Mouse (Mus musculus) myocyte (in vitro differentiated cells): ENCODE results near the gene Dnah3. TPM values are rescaled to one million over a fixed set of nuclear protein-coding genes. Genes with fewer than 3 reads are reported as not detected.

Experiments used
- H3K27me3 ChIP-seq: one replicate; pipeline ENCODE4 v1.6.1; 2011; ENCODE audit not compliant: control insufficient read depth, insufficient read depth, insufficient read length
- H3K36me3 ChIP-seq: one replicate; pipeline ENCODE4 v1.6.1; 2011; ENCODE audit not compliant: control insufficient read depth, insufficient read depth
- H3K4me2 ChIP-seq: one replicate; pipeline ENCODE4 v1.6.1; 2011; ENCODE audit warnings: low read depth, control low read depth
- H3K4me3 ChIP-seq: one replicate; pipeline ENCODE4 v1.5.1; 2011; ENCODE audit warnings: mild to moderate bottlenecking, control low read depth, moderate library complexity
- H3K79me2 ChIP-seq: one replicate; pipeline ENCODE4 v1.6.1; 2011; ENCODE audit not compliant: control insufficient read depth, insufficient read depth
- H3ac ChIP-seq: one replicate; pipeline ENCODE4 v1.6.1; 2011; ENCODE audit not compliant: control insufficient read depth, insufficient read length
- CEBPB ChIP-seq: IDR thresholded peaks from 2 replicates; pipeline ENCODE4 v1.6.1; 2011; ENCODE audit warnings: mild to moderate bottlenecking, moderate library complexity; ENCODE audit not compliant: poor library complexity, insufficient read depth, severe bottlenecking
- E2F4 ChIP-seq: IDR thresholded peaks from one replicate; pipeline ENCODE4 v1.6.1; 2011; ENCODE audit warnings: mild to moderate bottlenecking, control low read depth, moderate library complexity; ENCODE audit not compliant: insufficient read depth
- MAX ChIP-seq: IDR thresholded peaks from one replicate; pipeline ENCODE4 v1.6.1; 2011; ENCODE audit warnings: low read depth, mild to moderate bottlenecking, control low read depth
- MYOD1 ChIP-seq, 3 experiments: IDR thresholded peaks; one replicate each; pipeline ENCODE4 v1.6.1; 2011; ENCODE audit warnings: control low read depth in 2 of 3, low read depth in 2 of 3, mild to moderate bottlenecking in 2 of 3, moderate library complexity in 1 of 3; ENCODE audit not compliant: insufficient read length in 2 of 3, control insufficient read depth in 1 of 3
- MYOG ChIP-seq, 3 experiments: IDR thresholded peaks; one replicate each; pipeline ENCODE4 v1.6.1; 2011; ENCODE audit warnings: control low read depth in 2 of 3, low read depth in 2 of 3, mild to moderate bottlenecking in 2 of 3; ENCODE audit not compliant: insufficient read length in 2 of 3, control insufficient read depth in 1 of 3, insufficient read depth in 1 of 3
- POLR2A ChIP-seq: IDR thresholded peaks from one replicate; pipeline ENCODE4 v1.6.1; 2011; ENCODE audit warnings: low read depth, mild to moderate bottlenecking, control low read depth, moderate library complexity; ENCODE audit not compliant: insufficient read length
- POLR2AphosphoS2 ChIP-seq: IDR thresholded peaks from one replicate; pipeline ENCODE4 v1.6.1; 2011; ENCODE audit warnings: low read depth, control low read depth; ENCODE audit not compliant: insufficient read length
- REST ChIP-seq: IDR thresholded peaks from one replicate; pipeline ENCODE4 v1.6.1; 2011; ENCODE audit warnings: mild to moderate bottlenecking, control low read depth, moderate library complexity; ENCODE audit not compliant: insufficient read depth, insufficient read length
- SRF ChIP-seq: IDR thresholded peaks from one replicate; pipeline ENCODE4 v1.6.1; 2011; ENCODE audit warnings: low read depth; ENCODE audit not compliant: control insufficient read depth, insufficient read length
- TCF12 ChIP-seq: IDR thresholded peaks from one replicate; pipeline ENCODE4 v1.6.1; 2011; ENCODE audit warnings: mild to moderate bottlenecking, control low read depth; ENCODE audit not compliant: poor library complexity, insufficient read depth, severe bottlenecking
- TCF3 ChIP-seq: IDR thresholded peaks from one replicate; pipeline ENCODE4 v1.6.1; 2011; ENCODE audit warnings: low read depth, control low read depth; ENCODE audit not compliant: insufficient read length
- USF1 ChIP-seq: IDR thresholded peaks from one replicate; pipeline ENCODE4 v1.6.1; 2011; ENCODE audit warnings: low read depth, mild to moderate bottlenecking, control low read depth, moderate library complexity
- polyA plus RNA-seq: library from polyadenylated mRNA; unstranded; fragments of >200 nt; fragmentation: generic; extraction: Trizol; gene quantifications from one replicate; pipeline ENCODE4 v1.2.1, GENCODE M21; 2012; ENCODE audit warnings: missing spikeins

Dnah3 gene
- polyA plus RNA-seq, 1 experiment: 0.01 TPM

DNA sequence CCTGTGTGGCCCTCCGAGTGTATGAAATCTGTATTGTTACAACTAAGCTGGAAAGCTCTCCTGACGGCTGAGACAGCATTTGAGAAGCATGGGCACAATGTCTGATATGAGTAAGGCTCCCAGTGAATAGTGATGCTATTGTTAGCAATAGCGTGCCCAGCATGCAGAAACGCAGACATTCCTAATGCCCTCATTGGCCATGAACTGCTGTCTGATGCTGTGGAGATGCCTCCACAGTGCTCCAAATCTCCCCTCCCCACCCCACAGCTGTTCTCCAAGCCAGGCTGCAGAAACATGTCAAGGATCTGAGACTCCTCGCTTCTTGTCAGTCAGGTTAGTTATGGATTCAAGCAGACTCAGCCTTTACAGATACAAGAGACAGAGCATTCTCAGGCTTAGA lies 58.7 kb downstream of the Dnah3 start:
- Histone ChIP-seq H3K36me3 (no peaks in the 10 kb centered on the region), H3K4me2 (peak overlapping the region; percentile 30), H3K79me2 (no peaks in the 10 kb centered on the region), H3ac (no peak overlapping the region), H3K27me3 (no peaks in the 10 kb centered on the region), H3K4me3 (no peak overlapping the region)
- peak in 1 of 3 experiments; percentile 49 for TF ChIP-seq MYOD1 (IDR thresholded peaks at IDR 0.05; ENCODE audit: control insufficient read depth in 1 of 3, insufficient read length in 2 of 3, low read depth in 2 of 3)
- no peak for TF ChIP-seq MAX
- TF ChIP-seq POLR2AphosphoS2: no peak

DNA sequence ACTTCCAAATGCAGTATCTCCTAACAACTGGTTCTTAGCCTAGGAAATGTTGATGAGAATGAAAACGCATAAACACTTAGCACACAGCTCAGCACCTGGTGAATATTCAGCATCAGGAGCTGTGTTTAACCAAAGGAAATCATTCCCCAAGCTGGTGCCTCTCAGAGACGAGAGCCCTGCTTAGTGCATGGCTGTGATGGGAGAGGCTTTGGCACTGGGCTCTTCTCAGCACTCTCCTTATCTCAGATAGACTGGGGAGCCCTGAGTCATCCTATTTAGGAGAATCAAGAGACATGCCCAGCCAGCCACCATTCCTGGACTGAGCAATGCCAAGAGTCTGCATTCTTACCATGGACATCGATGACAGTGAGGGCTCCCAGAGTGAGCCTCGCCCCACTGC lies 60.1 kb downstream of the Dnah3 start:
- no peak overlapping the region for H3K4me2 ChIP-seq
- H3ac ChIP-seq: no peak overlapping the region
- H3K27me3 ChIP-seq: no peaks in the 10 kb centered on the region
- TF ChIP-seq MYOD1 (IDR thresholded peaks at IDR 0.05; ENCODE audit: control insufficient read depth in 1 of 3, insufficient read length in 2 of 3, low read depth in 2 of 3) (no peak), CEBPB (no peak)
- H3K79me2 ChIP-seq: no peaks in the 10 kb centered on the region
- no peaks in the 10 kb centered on the region for H3K36me3 ChIP-seq
- no peak overlapping the region for H3K4me3 ChIP-seq

DNA sequence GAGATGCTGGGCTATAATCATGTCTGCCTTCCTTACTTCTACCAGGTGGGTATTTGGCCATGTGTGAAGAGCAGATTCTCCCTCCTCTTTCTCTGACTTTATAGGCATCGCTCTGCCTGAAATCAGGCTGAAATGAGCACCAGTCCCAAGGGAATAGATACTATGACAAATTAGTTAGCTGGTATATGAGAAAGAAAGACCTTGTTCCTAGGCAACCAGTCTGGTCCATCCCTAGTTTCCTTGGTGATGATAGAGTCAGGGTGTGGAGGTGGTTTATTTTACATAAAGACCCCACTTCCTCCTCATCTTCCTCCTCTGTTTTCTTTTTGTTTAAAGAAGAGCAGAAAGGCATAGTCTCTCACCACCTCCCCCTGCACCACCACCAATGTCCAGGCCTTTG lies 60.5 kb downstream of the Dnah3 start:
- Histone ChIP-seq H3K79me2 (no peaks in the 10 kb centered on the region), H3ac (no peak overlapping the region), H3K4me2 (no peak overlapping the region), H3K4me3 (no peak overlapping the region), H3K27me3 (no peaks in the 10 kb centered on the region), H3K36me3 (no peaks in the 10 kb centered on the region)
- TF ChIP-seq POLR2AphosphoS2 (no peak), E2F4 (no peak)

DNA sequence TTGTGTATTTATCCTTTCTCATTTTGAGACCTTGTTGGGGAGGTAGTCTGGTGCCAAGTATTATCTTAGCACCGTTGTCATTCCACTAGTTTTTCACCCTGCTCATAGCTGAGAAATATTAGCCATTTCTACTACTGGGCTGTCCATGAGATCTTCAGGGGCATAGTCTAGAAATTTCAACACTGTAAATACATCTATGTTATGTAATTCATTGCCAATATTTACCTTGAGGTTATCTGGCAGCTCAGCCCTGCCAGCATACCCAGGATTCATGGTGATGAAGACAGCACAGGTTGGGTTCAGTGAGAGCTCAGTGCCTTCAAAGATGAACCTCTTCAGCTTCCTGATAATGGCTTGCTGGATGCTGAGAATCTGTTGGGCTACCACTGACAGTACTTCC lies 66.4 kb downstream of the Dnah3 start:
- no peaks in the 10 kb centered on the region for H3K79me2 ChIP-seq
- H3K36me3 ChIP-seq: no peaks in the 10 kb centered on the region
- H3K4me2 ChIP-seq: no peak overlapping the region
- no peaks in the 10 kb centered on the region for H3K27me3 ChIP-seq
- TF ChIP-seq MYOG (IDR thresholded peaks at IDR 0.05; ENCODE audit: control insufficient read depth in 1 of 3, insufficient read depth in 1 of 3, insufficient read length in 2 of 3, low read depth in 2 of 3) (no peak), CEBPB (no peak), REST (no peak), MYOD1 (IDR thresholded peaks at IDR 0.05; ENCODE audit: control insufficient read depth in 1 of 3, insufficient read length in 2 of 3, low read depth in 2 of 3) (no peak), SRF (no peak), POLR2AphosphoS2 (no peak), E2F4 (no peak), POLR2A (no peak), MAX (no peak), USF1 (no peak), TCF12 (no peak), TCF3 (no peak)
- no peak overlapping the region for H3K4me3 ChIP-seq
- H3ac ChIP-seq: no peak overlapping the region

DNA sequence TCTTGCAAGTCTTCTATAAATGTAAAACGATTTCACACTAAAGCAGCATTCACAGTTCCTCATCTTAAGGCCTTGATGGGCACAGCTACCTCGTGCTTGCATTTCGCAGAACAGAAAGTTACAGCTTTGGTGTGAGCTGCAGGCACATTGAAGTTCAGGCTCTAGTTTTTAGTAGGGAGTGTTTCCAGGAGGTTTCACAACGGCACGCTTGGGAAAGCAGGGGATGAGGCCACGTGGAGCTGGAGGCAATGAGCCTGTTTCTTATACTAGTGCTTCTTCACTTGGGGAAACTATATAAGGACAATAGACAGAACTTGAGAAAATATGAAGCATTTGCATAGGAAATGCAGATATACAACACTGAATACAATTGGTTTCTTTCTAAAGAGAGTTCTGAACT lies 98.0 kb downstream of the Dnah3 start:
- TF ChIP-seq MYOG (IDR thresholded peaks at IDR 0.05; ENCODE audit: control insufficient read depth in 1 of 3, insufficient read depth in 1 of 3, insufficient read length in 2 of 3, low read depth in 2 of 3) (no peak), MAX (no peak), TCF12 (no peak), REST (no peak), SRF (no peak), CEBPB (no peak), POLR2AphosphoS2 (no peak), POLR2A (no peak), TCF3 (no peak), USF1 (no peak), E2F4 (no peak), MYOD1 (IDR thresholded peaks at IDR 0.05; ENCODE audit: control insufficient read depth in 1 of 3, insufficient read length in 2 of 3, low read depth in 2 of 3) (no peak)
- H3K79me2 ChIP-seq: no peaks in the 10 kb centered on the region
- H3ac ChIP-seq: no peak overlapping the region
- no peak overlapping the region for H3K4me3 ChIP-seq
- H3K4me2 ChIP-seq: no peak overlapping the region
- H3K27me3 ChIP-seq: no peaks in the 10 kb centered on the region
- H3K36me3 ChIP-seq: no peaks in the 10 kb centered on the region

DNA sequence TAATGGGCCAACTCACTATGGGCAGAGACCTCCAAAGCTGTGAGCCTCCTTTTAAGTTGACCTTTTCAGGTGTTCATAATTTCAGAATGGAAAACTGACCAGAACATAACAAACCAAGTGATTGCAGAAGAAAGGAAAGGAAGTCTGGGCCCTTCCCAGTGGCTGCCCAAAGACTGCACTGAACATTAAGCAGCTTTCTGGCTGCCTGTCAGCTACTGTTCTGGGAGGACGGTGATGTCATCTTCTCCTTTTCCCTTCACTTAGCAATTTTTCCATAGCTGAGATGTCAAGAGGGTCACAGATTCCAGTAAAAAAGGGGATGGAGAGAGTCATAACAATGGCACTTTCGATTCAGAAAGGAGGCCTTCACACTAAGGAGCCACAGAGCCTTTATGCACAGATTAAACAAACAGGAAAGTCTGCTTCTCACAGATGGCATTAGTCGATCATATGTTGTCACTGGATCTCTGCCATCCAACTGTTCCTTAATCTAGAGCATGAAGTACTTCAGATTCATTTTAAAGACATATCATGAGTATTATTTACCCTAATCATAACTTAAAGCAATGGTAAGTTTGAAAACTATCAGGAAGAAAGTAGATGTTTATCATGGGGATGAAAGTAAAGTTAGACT lies 109.7 kb downstream of the Dnah3 start:
- TF ChIP-seq REST (no peak), USF1 (no peak), MYOD1 (IDR thresholded peaks at IDR 0.05; ENCODE audit: control insufficient read depth in 1 of 3, insufficient read length in 2 of 3, low read depth in 2 of 3) (no peak), POLR2A (no peak), MAX (no peak), POLR2AphosphoS2 (no peak), TCF3 (no peak), CEBPB (no peak), TCF12 (no peak), SRF (no peak), E2F4 (no peak), MYOG (IDR thresholded peaks at IDR 0.05; ENCODE audit: control insufficient read depth in 1 of 3, insufficient read depth in 1 of 3, insufficient read length in 2 of 3, low read depth in 2 of 3) (no peak)
- no peak overlapping the region for H3K4me3 ChIP-seq
- H3K79me2 ChIP-seq: no peaks in the 10 kb centered on the region
- no peaks in the 10 kb centered on the region for H3K36me3 ChIP-seq
- peak overlapping the region; percentile 21 for H3K4me2 ChIP-seq
- no peak overlapping the region for H3ac ChIP-seq
- no peaks in the 10 kb centered on the region for H3K27me3 ChIP-seq
